Mouse (Mus musculus) heart, adult 8-10 months (tissue): ENCODE measurements around the gene Traip. TPM values are rescaled to one million over a fixed set of nuclear protein-coding genes. Genes with fewer than 3 reads are reported as not detected.
"Not testable (repeated sequence)": the region's sequence is repeated elsewhere in the genome, so short reads cannot be mapped to it uniquely, and the experiment has no call there.

ENCODE experiments used
- DNase-seq: peaks from one replicate; pipeline ENCODE4 v3.0.0; 2022; ENCODE audit warnings: low spot score
- total RNA-seq, 4 experiments: library from RNA; stranded (reverse); gene quantifications; 2 replicates each; pipeline ENCODE4 v1.2.4; 2022

Traip gene
- total RNA-seq, 4 experiments from 2014 or later = 0.33 to 1.6 (median 0.80) TPM

- peak; percentile 100 for DNase-seq
These were observed 52.2 kb downstream of the Traip start, which contains the start of gene Ip6k1 for GRCm38 (mm10) chr9:108001922-108002770. TSS of gene Ip6k1 (plus strand) at chr9:108002501.

DNA sequence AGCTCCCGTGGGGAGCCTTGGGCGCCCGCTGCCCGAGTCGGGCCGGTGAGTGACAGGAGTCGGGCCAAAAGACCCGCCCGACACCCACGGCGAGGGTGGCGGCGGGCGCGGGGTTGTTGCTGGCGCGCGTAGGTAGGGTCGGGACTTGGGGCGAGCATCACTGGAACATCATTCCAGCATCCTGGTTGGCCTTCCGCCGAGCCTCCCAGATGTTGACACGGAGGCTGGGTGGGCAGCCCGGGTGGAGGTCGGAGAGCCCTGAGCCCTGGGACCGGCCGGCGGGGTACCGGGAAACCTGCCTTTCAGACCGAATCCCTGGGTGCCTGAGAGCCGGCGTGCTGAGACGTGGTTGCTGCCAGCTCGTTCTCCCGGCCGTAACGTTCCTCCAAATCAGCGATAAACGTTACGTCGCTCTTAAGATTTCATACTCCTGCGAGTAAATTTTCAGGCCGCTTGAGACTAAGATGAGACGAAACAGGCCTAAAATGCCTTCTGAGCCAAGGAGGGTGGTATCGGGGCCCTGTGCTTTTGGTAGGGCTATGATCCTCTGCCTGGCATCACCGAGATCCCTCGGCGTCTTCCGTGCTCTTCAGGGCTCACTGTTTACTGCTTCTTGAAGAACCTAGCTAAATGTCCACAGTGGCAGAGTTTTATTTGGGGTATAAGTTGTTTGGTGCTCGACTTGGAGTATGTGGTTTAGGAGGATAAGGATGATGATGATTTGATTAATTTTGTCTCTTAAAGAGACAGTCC lies 53.0 kb downstream of the Traip start:
- DNase-seq = no peak

DNA sequence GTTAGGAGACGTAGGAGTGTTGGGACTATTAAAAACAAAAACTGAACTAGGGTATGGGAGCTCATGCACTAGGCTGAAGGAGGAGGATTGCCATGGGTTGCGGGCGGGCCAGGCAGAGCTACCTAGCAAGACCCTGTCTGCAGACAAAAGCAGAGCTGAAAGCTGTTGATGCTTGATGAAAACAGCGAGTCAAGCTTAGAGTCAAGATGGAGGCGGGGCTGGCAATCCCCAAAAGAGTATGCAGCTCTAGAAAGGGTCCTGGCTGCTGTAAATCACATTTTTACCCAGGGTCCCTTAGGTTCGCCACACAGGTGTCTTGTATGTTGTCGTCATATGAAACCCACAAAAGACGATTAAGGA lies 53.6 kb downstream of the Traip start:
- no peak for DNase-seq

DNA sequence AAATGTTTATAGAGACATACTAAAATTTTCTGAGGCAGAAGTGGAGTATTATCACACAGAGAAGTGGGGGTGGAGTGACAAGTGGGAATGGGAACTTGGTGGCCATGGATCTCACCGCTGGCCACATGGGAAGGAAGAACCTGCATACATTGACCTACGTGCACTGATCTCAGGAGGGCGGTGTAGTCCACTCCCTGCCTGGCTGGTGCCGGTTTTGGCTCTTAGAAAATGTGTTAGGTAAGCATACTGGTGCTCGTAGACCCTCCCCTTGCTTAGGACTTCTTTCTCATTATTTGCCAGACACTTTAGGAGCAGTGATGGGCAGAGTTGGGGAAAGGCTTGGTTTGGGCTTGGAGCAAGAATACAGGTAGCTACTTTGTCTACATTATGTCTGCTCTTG lies 58.1 kb downstream of the Traip start:
- DNase-seq = no peak

DNA sequence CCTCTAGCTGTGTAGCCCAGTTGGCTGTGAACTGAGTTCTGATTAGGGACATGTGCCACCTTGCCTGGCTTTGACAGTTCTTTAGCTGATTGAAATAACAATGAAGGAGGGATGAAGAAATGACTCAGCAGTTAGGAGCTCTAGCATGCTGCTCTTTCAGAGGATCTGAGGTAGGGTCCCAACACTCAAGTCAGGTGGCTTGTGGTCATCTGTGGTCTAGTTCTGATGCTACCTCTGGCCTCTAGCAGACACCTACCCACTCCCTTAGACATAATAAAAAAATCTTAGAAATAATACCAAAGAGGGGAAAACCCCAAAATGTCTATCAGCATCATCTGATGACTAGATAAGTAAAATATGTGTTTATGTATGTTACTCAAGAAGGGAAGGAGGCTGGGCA lies 60.4 kb downstream of the Traip start:
- no peak for DNase-seq

GRCm38 (mm10) chr9:108013577-108013976 lies 63.6 kb downstream of the Traip start:
- not testable (repeated sequence) for DNase-seq

GRCm38 (mm10) chr9:108017127-108017526 lies 67.2 kb downstream of the Traip start:
- no peak for DNase-seq

- no peak for DNase-seq
These were observed 70.8 kb downstream of the Traip start for GRCm38 (mm10) chr9:108020741-108021140.

Other genes with a start within 250 kb of the Traip start
- 10 to 100 TPM; 11.9 to 16.5 (median 14.3) TPM for gene Sema3f, start 239.7 kb upstream of the Traip start, total RNA-seq
- gene Rbm5, start 179.1 kb upstream of the Traip start, total RNA-seq = 10 to 100 TPM; 34.0 to 45.4 (median 39.7) TPM
- 10 to 100 TPM; 24.8 to 31.0 (median 27.6) TPM for gene Rbm6, start 76.9 kb upstream of the Traip start, total RNA-seq
- 10 to 100 TPM; 10.8 to 12.2 (median 11.9) TPM for gene Mon1a, start 62.0 kb upstream of the Traip start, total RNA-seq
- gene Mst1r, start 43.3 kb upstream of the Traip start, total RNA-seq = 1 to 10 TPM; 1.3 to 3.7 (median 2.1) TPM
- not detected for gene Actl11, start 21.7 kb upstream of the Traip start, total RNA-seq
- gene Camkv, start 14.5 kb upstream of the Traip start, total RNA-seq = under 1 TPM in 2 of 4 experiments, not detected in 2; 0.16 to 0.66 TPM
- 10 to 100 TPM in 3 of 4 experiments, 1 to 10 TPM in 1; 8.8 to 20.8 (median 13.5) TPM for gene Uba7, start 25.4 kb downstream of the Traip start, total RNA-seq
- under 1 TPM in 1 of 4 experiments, not detected in 3; 0.25 TPM for gene Gm20661, start 32.9 kb downstream of the Traip start, total RNA-seq
- 1 to 10 TPM; 6.0 to 9.5 (median 9.0) TPM for gene Inka1, start 35.7 kb downstream of the Traip start, total RNA-seq
- under 1 TPM in 3 of 4 experiments, not detected in 1; 0.17 to 0.41 (median 0.19) TPM for gene Cdhr4, start 42.4 kb downstream of the Traip start, total RNA-seq
- not detected for gene Gm20662, start 46.2 kb downstream of the Traip start, total RNA-seq
- 10 to 100 TPM; 32.4 to 54.1 (median 41.1) TPM for gene Ip6k1, start 52.4 kb downstream of the Traip start, total RNA-seq
- gene Gmppb, start 99.1 kb downstream of the Traip start, total RNA-seq = 1 to 10 TPM; 7.3 to 9.6 (median 9.0) TPM
- 1 to 10 TPM; 1.3 to 3.1 (median 1.6) TPM for gene Amigo3, start 103.0 kb downstream of the Traip start, total RNA-seq
- gene Mst1, start 130.3 kb downstream of the Traip start, total RNA-seq = under 1 TPM in 1 of 4 experiments, not detected in 3; 0.14 TPM
- gene Rnf123, start 133.2 kb downstream of the Traip start, total RNA-seq = 100 to 1,000 TPM; 103 to 132 (median 110) TPM
- gene Apeh, start 144.5 kb downstream of the Traip start, total RNA-seq = 10 to 100 TPM; 38.5 to 49.0 (median 44.9) TPM
- gene Bsn, start 240.2 kb downstream of the Traip start, total RNA-seq = under 1 TPM; 0.05 to 0.06 (median 0.06) TPM